Mouse (Mus musculus) C2C12 (cell line): ENCODE data around the gene Asxl1. TPM values are rescaled to one million over a fixed set of nuclear protein-coding genes. Genes with fewer than 3 reads are reported as not detected.

Experiments
- H3K27me3 ChIP-seq: one replicate; pipeline ENCODE4 v1.6.1; 2011; ENCODE audit not compliant: control insufficient read depth, insufficient read depth, insufficient read length
- H3K36me3 ChIP-seq: one replicate; pipeline ENCODE4 v1.6.1; 2011; ENCODE audit not compliant: control insufficient read depth, insufficient read depth
- H3K4me3 ChIP-seq: one replicate; pipeline ENCODE4 v1.5.1; 2011; ENCODE audit warnings: mild to moderate bottlenecking, control low read depth; ENCODE audit not compliant: poor library complexity, insufficient read depth, severe bottlenecking
- H3K79me2 ChIP-seq: one replicate; pipeline ENCODE4 v1.6.1; 2011; ENCODE audit not compliant: control insufficient read depth, insufficient read depth
- H3K79me3 ChIP-seq: one replicate; pipeline ENCODE4 v1.6.1; 2011; ENCODE audit warnings: low read depth, control low read depth
- H3ac ChIP-seq: one replicate; pipeline ENCODE3; 2011; ENCODE audit warnings: low read depth; ENCODE audit not compliant: control insufficient read depth, insufficient read length
- CEBPB ChIP-seq: IDR thresholded peaks from one replicate; pipeline ENCODE4 v1.6.1; 2011; ENCODE audit warnings: low read depth, mild to moderate bottlenecking, control low read depth, moderate library complexity
- CTCF ChIP-seq: IDR thresholded peaks from one replicate; pipeline ENCODE4 v1.5.1; 2011; ENCODE audit not compliant: control insufficient read depth, insufficient read depth, insufficient read length
- FOSL1 ChIP-seq: IDR thresholded peaks from one replicate; pipeline ENCODE4 v1.8.0; 2011; ENCODE audit warnings: mild to moderate bottlenecking, low read length; ENCODE audit not compliant: poor library complexity, insufficient read depth, severe bottlenecking
- MAX ChIP-seq: IDR thresholded peaks from one replicate; pipeline ENCODE4 v1.6.1; 2011; ENCODE audit warnings: mild to moderate bottlenecking, control low read depth
- MYOD1 ChIP-seq: IDR thresholded peaks from one replicate; pipeline ENCODE4 v1.6.1; 2011; ENCODE audit warnings: low read depth; ENCODE audit not compliant: control insufficient read depth, insufficient read length
- MYOG ChIP-seq: IDR thresholded peaks from one replicate; pipeline ENCODE4 v1.6.1; 2011; ENCODE audit not compliant: control insufficient read depth, insufficient read length; ENCODE audit errors: extremely low read depth
- USF1 ChIP-seq: IDR thresholded peaks from one replicate; pipeline ENCODE4 v1.6.1; 2011; ENCODE audit warnings: low read depth, mild to moderate bottlenecking, control low read depth, moderate library complexity
- polyA plus RNA-seq: library from polyadenylated mRNA; unstranded; fragments of >200 nt; fragmentation: generic; extraction: Trizol; gene quantifications from one replicate; pipeline ENCODE4 v1.2.1, GENCODE M21; 2012; ENCODE audit warnings: missing spikeins

The Asxl1 gene
- polyA plus RNA-seq, 1 experiment: 15.2 TPM

GRCm38 (mm10) chr2:153443434-153444240, 98.0 kb downstream of the Asxl1 start:
- H3K79me2 ChIP-seq: no peaks in the 10 kb centered on the region
- TF ChIP-seq MAX (no peak), CEBPB (no peak), MYOG (no peak), FOSL1 (no peak), USF1 (no peak), MYOD1 (no peak), CTCF (no peak)
- no peaks in the 10 kb centered on the region for H3K36me3 ChIP-seq
- no peaks in the 10 kb centered on the region for H3K27me3 ChIP-seq
- H3ac ChIP-seq: peak overlapping the region; percentile 41
- H3K79me3 ChIP-seq: no peaks in the 10 kb centered on the region
- H3K4me3 ChIP-seq: peak overlapping the region; percentile 32

- H3K36me3 ChIP-seq: no peaks in the 10 kb centered on the region
- H3K79me2 ChIP-seq: no peaks in the 10 kb centered on the region
- H3K27me3 ChIP-seq: no peaks in the 10 kb centered on the region
- TF ChIP-seq MYOD1: no peak
- H3K4me3 ChIP-seq: peak overlapping the region; percentile 32
- H3ac ChIP-seq: peak overlapping the region; percentile 41
- H3K79me3 ChIP-seq: no peaks in the 10 kb centered on the region
Observed at GRCm38 (mm10) chr2:153444254-153445136, 98.9 kb downstream of the Asxl1 start.

GRCm38 (mm10) chr2:153445137-153446016, 99.7 kb downstream of the Asxl1 start:
- Histone ChIP-seq H3K4me3 (peak overlapping the region; percentile 23), H3K79me3 (no peaks in the 10 kb centered on the region), H3K79me2 (no peaks in the 10 kb centered on the region), H3K36me3 (no peaks in the 10 kb centered on the region), H3K27me3 (no peaks in the 10 kb centered on the region), H3ac (peak overlapping the region; percentile 41)
- TF ChIP-seq USF1 (no peak), CTCF (no peak), MAX (no peak), MYOG (no peak), MYOD1 (no peak), FOSL1 (no peak), CEBPB (no peak)

GRCm38 (mm10) chr2:153446017-153446408, 100.4 kb downstream of the Asxl1 start:
- Histone ChIP-seq H3K36me3 (no peaks in the 10 kb centered on the region), H3K27me3 (no peaks in the 10 kb centered on the region), H3ac (no peak overlapping the region), H3K4me3 (no peak overlapping the region), H3K79me3 (no peaks in the 10 kb centered on the region), H3K79me2 (no peaks in the 10 kb centered on the region)
- no peak for TF ChIP-seq MYOD1
- no peak for TF ChIP-seq CEBPB
- TF ChIP-seq CTCF: no peak
- no peak for TF ChIP-seq MYOG
- no peak for TF ChIP-seq FOSL1
- no peak for TF ChIP-seq USF1
- TF ChIP-seq MAX: no peak

GRCm38 (mm10) chr2:153446476-153446875, 100.8 kb downstream of the Asxl1 start:
- no peak overlapping the region for H3ac ChIP-seq
- no peaks in the 10 kb centered on the region for H3K36me3 ChIP-seq
- no peak for TF ChIP-seq MYOD1
- TF ChIP-seq CTCF: no peak
- no peak for TF ChIP-seq CEBPB
- no peak for TF ChIP-seq FOSL1
- no peak for TF ChIP-seq USF1
- TF ChIP-seq MYOG: no peak
- TF ChIP-seq MAX: no peak
- no peak overlapping the region for H3K4me3 ChIP-seq
- H3K79me3 ChIP-seq: no peaks in the 10 kb centered on the region
- no peaks in the 10 kb centered on the region for H3K79me2 ChIP-seq
- H3K27me3 ChIP-seq: no peaks in the 10 kb centered on the region
